Mouse (Mus musculus) embryonic facial prominence, embryonic 10.5 days (tissue): ENCODE measurements at regions not wholly inside any gene's neighbourhood (a gene's known extent, or its start where the extent isn't known, plus 50 kb on each side); places are given as distances from the start of the nearest gene placed in this dataset.

Experiments
- DNase-seq: peaks from one replicate; pipeline ENCODE4 v3.0.0-alpha.2; 2017; ENCODE audit warnings: low spot score
- H3K27ac ChIP-seq: fragments of 300-500 bp; sonication (generic); replicated peaks from 2 replicates; pipeline ENCODE4 v1.5.1; 2016; ENCODE audit warnings: mild to moderate bottlenecking
- H3K27me3 ChIP-seq: fragments of 300-500 bp; sonication (generic); replicated peaks from 2 replicates; pipeline ENCODE4 v1.6.1; 2016; ENCODE audit warnings: low read depth, mild to moderate bottlenecking; ENCODE audit not compliant: poor library complexity, severe bottlenecking
- H3K36me3 ChIP-seq: fragments of 300-500 bp; sonication (generic); replicated peaks from 2 replicates; pipeline ENCODE4 v1.6.1; 2016; ENCODE audit warnings: mild to moderate bottlenecking, moderate library complexity
- H3K4me1 ChIP-seq: fragments of 300-500 bp; sonication (generic); 2 replicates; pipeline ENCODE4 v1.6.1; 2016
- H3K4me3 ChIP-seq: fragments of 300-500 bp; sonication (generic); 2 replicates; pipeline ENCODE4 v1.5.1; 2016; ENCODE audit warnings: mild to moderate bottlenecking, moderate library complexity
- H3K9me3 ChIP-seq: fragments of 300-500 bp; sonication (generic); 2 replicates; pipeline ENCODE4 v1.6.1; 2016; ENCODE audit warnings: mild to moderate bottlenecking
- WGBS: fragments of 180-500 bp; shearing (Covaris S2); methylation state at CpG from one replicate; pipeline ENCODE4 v1.1.7; 2016; 5-methylcytosine and 5-hydroxymethylcytosine counted together

DNA sequence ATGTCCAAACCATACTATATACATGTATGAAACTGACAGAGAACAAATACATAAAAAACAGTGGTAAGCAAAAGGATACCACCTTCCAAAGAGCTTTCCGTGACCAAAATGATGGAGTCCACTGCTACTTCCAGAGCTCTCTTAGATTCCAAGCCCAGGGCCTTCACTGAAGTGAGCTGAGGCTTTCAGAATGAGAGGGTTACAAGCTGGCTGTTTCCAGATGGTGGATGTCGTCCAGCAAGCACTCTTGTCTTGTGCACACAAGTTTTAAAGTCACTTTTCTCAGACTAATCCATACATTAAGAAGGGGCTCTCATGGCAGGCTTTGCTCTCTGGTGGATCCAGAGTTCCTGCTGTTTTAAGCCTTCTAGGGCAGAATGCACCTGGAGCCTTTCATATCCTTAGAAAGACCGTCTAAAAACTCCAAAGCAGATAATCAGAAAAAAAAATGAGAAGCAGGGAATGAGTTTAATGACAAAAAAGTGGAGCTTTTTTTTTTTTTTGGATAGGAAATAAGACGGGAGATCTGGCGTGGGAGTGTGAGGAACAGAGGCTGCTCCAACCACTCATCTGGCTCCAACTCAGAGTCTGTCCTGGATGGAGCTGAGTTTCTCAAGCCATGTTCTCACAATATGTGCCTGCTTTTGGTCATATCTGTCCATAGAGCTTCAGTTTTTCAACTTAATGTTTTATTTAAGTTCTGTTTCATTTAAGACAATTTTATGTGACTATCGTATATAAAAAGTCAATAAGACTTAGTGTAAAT lies 281.9 kb upstream of the Mmadhc start:
- WGBS = 84% methylated on average over 6 of the region's 6 CpGs
- Histone ChIP-seq H3K27me3 (no peaks in the 10 kb centered on the region), H3K27ac (no peak overlapping the region), H3K9me3 (no peaks in the 10 kb centered on the region), H3K36me3 (no peaks in the 10 kb centered on the region), H3K4me3 (no peak overlapping the region), H3K4me1 (no peaks in the 10 kb centered on the region)
- DNase-seq = no peak

GRCm38 (mm10) chr2:50577736-50578135 lies 281.1 kb upstream of the Mmadhc start:
- Histone ChIP-seq H3K36me3 (no peaks in the 10 kb centered on the region), H3K4me3 (no peak overlapping the region), H3K4me1 (no peaks in the 10 kb centered on the region), H3K27ac (no peak overlapping the region), H3K27me3 (no peaks in the 10 kb centered on the region), H3K9me3 (no peaks in the 10 kb centered on the region)
- no peak for DNase-seq
- whole genome bisulfite sequencing = 90% methylated on average over 9 of the region's 9 CpGs

DNA sequence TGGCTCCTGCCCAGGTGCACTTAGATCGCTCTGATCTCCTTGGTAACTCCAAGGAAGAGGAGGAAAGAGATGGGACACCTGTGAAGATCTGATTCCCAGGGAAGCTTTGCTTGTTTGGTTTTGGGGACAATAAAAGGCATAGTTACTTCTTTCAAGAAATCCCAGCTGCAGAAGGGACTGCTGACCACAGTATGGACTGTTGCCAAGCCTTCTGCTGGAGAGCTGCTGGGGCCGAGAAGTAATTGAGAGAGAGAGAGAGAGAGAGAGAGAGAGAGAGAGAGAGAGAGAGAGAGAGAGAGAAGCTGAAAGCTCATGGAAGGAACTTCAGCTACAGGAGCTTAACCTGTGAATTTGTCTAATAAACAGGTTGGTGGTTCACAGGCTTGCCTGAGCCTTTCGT lies 276.9 kb upstream of the Mmadhc start:
- no peaks in the 10 kb centered on the region for H3K4me1 ChIP-seq
- no peak overlapping the region for H3K27ac ChIP-seq
- no peaks in the 10 kb centered on the region for H3K9me3 ChIP-seq
- H3K27me3 ChIP-seq = no peaks in the 10 kb centered on the region
- H3K4me3 ChIP-seq = no peak overlapping the region
- 82% methylated on average over 3 of the region's 3 CpGs for WGBS
- no peak for DNase-seq
- no peaks in the 10 kb centered on the region for H3K36me3 ChIP-seq

- H3K27me3 ChIP-seq = no peaks in the 10 kb centered on the region
- 77% methylated on average over 4 of the region's 4 CpGs for WGBS
- no peak overlapping the region for H3K27ac ChIP-seq
- H3K9me3 ChIP-seq = no peaks in the 10 kb centered on the region
- H3K4me1 ChIP-seq = no peaks in the 10 kb centered on the region
- no peak overlapping the region for H3K4me3 ChIP-seq
- H3K36me3 ChIP-seq = no peaks in the 10 kb centered on the region
- no peak for DNase-seq
Measured at GRCm38 (mm10) chr2:50571021-50571420, 274.4 kb upstream of the Mmadhc start.

DNA sequence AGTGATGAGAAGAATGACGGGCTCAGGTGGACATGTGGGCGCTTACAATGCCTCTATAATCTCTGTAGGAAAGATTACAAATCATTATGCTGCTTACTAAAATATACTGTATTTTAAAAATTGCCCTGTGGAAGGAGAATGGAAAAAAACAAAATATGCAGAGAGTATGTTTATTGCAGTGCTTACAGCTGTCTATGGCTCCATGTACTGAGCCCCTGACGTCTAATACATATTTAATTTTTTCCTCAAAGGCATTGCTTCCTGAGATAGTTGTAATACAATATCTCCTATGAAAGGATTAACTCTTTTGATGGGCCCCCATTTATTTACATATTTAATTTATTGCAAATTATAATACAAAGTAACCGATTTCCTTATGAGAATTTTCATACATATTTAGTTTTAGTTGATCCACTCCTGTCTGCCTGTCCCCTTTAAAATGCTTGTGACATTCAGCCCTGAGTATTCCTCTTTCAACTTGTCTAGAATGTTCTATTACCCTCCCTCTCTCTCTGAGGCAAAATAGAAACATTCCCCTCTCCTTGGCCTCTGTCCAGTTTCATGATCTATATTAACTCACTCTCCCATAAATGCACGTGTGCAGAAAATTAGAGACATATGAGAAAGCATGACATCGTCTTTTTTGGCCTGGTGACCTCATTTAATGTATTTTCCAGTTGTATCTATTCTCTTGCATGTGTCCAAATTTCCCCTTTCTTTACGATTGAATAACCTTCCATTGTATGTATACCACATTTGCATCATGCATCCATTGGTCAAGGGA lies 273.1 kb upstream of the Mmadhc start:
- H3K27ac ChIP-seq = no peak overlapping the region
- no peak for DNase-seq
- H3K9me3 ChIP-seq = no peaks in the 10 kb centered on the region
- no peaks in the 10 kb centered on the region for H3K27me3 ChIP-seq
- WGBS = 84% methylated on average over 7 of the region's 7 CpGs
- H3K4me3 ChIP-seq = no peak overlapping the region
- H3K4me1 ChIP-seq = no peaks in the 10 kb centered on the region
- no peaks in the 10 kb centered on the region for H3K36me3 ChIP-seq

DNA sequence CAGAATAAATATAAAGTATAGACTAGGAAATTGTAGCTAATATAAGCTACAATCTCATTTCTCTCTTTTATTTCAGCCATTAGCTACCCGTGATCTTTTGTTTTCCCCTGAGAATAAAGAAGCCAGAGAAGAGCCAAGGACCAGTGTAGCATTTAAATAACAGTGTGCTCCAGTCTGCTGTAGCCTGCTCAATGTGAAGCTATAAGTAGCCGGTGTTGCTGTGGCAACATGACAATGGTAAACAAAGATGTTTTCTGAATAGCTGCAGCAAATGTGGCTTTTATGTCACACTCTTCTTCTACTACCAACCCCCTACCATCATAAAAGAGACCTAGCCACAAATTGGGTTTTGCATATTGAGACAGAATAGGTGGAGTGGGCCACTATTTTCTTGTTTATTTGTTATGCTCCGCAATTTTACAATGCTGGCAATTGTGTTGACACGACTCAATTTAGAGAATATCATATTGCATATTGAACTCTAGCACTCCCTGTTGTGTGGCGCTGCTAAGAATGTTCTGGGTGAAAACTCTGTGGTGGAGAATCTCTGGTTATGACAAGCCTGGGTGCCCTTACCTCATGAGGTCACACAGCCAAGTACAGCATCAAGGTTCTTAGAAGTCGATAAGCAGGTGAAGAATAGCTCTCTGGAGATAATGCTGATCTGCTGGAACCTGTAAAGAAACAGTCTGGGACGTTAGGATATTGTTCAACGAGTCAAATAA lies 272.3 kb upstream of the Mmadhc start:
- Histone ChIP-seq H3K4me1 (no peaks in the 10 kb centered on the region), H3K27ac (no peak overlapping the region), H3K9me3 (no peaks in the 10 kb centered on the region), H3K36me3 (no peaks in the 10 kb centered on the region), H3K27me3 (no peaks in the 10 kb centered on the region), H3K4me3 (no peak overlapping the region)
- no peak for DNase-seq
- WGBS = 78% methylated on average over 8 of the region's 8 CpGs

- no peak for DNase-seq
- Histone ChIP-seq H3K4me3 (no peak overlapping the region), H3K36me3 (no peaks in the 10 kb centered on the region), H3K9me3 (no peaks in the 10 kb centered on the region), H3K27ac (no peak overlapping the region), H3K4me1 (no peaks in the 10 kb centered on the region), H3K27me3 (no peaks in the 10 kb centered on the region)
- 83% methylated on average over 1 of the region's 1 CpGs for WGBS
Measured at GRCm38 (mm10) chr2:50567542-50567941, 270.9 kb upstream of the Mmadhc start.

DNA sequence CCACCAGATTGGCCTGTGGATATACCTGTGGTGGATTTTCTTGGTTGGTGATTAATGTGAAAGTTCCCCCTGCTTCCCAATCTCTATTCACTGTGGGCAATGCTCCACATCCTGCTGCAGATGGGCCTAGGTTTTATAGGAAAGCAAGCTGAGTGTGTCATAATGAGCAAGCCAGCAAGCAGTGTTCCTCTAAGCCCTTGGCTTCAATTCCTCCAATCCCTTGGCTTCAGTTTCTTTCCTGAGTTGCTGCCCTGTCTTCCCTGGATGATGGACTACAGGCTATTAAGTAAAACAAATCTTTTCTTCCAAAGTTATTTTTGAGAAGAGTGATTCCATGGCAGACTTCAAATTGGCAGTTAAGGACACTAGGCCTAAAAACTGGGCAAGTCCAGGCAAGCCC lies 257.4 kb upstream of the Mmadhc start:
- Histone ChIP-seq H3K36me3 (no peaks in the 10 kb centered on the region), H3K9me3 (no peaks in the 10 kb centered on the region), H3K4me3 (no peak overlapping the region), H3K27ac (no peak overlapping the region), H3K27me3 (no peaks in the 10 kb centered on the region), H3K4me1 (no peaks in the 10 kb centered on the region; the same call in 1 of the 2 replicates)
- DNase-seq = no peak

- Histone ChIP-seq H3K36me3 (no peaks in the 10 kb centered on the region), H3K27me3 (no peaks in the 10 kb centered on the region), H3K4me3 (no peak overlapping the region), H3K27ac (no peak overlapping the region), H3K4me1 (peaks cover 2% of the 10 kb centered on the region; the same call in 1 of the 2 replicates), H3K9me3 (no peaks in the 10 kb centered on the region)
- DNase-seq = no peak
- 86% methylated on average over 2 of the region's 2 CpGs for WGBS
Measured at GRCm38 (mm10) chr2:50552437-50552836, 255.8 kb upstream of the Mmadhc start.

DNA sequence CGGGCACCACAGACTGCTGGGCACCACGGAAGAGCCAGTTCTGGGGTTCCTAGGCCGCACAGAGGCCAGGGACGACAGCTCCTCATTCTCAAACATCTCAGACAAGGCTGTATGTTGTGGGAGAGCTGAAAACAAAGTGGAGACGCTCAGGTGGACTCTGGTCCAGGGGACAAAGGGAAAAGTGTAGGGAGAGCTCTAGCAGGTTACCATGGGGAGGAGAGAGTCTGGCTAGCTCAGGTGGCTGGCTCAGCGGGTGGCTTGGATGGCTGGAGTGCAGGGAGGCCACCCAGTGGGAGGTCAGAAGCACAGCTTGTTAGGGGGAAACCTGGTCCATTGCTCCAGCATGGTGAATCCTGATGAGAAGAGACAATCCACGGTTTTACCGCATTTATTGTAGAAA lies 253.3 kb upstream of the Mmadhc start:
- DNase-seq = no peak
- no peaks in the 10 kb centered on the region for H3K27me3 ChIP-seq
- no peak overlapping the region for H3K4me3 ChIP-seq
- H3K27ac ChIP-seq = no peak overlapping the region; the same call in 1 of the 2 replicates
- 72% methylated on average over 8 of the region's 8 CpGs for WGBS
- H3K36me3 ChIP-seq = no peaks in the 10 kb centered on the region
- H3K4me1 ChIP-seq = peaks cover 2% of the 10 kb centered on the region; the same call in 1 of the 2 replicates
- H3K9me3 ChIP-seq = no peaks in the 10 kb centered on the region

DNA sequence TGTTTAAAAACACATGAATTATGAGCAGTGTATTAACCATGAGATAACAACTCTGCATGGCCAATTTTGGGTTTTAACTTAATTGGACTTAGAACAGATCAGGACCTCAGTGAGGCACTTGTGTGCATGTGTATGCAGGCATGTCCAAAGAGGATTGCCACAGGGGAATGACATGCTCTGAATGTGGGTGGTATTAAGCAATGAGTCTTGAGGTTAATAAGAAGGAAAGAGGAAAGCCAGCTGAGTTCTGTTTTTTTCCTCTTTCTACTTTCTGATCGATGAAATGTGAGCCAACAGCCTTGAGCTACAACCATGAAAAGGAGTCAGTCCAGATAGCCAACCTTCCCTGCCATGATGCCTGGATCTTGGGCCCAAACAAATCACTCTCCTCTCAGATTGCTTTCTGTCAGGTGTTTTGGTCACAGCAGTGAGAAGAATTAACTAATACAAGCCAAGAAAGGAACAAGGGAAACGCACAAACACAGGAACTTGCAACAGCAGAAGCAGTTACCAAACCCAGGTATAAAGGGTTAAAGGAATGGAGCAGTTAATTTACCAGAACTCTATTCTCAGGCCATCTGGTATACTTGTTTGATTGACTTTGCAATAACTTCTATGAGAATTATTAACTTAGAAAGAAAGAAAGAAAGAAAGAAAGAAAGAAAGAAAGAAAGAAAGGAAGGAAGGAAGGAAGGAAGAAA lies 243.3 kb upstream of the Mmadhc start:
- 87% methylated on average over 2 of the region's 2 CpGs for WGBS
- Histone ChIP-seq H3K27me3 (no peaks in the 10 kb centered on the region), H3K36me3 (no peaks in the 10 kb centered on the region), H3K27ac (no peak overlapping the region), H3K4me1 (peaks cover 4% of the 10 kb centered on the region; the same call in 1 of the 2 replicates), H3K9me3 (no peaks in the 10 kb centered on the region), H3K4me3 (no peak overlapping the region)
- DNase-seq = no peak

GRCm38 (mm10) chr2:50538068-50538467 lies 241.5 kb upstream of the Mmadhc start:
- WGBS = 80% methylated on average over 5 of the region's 5 CpGs
- Histone ChIP-seq H3K36me3 (no peaks in the 10 kb centered on the region), H3K4me3 (no peak overlapping the region), H3K27me3 (no peaks in the 10 kb centered on the region), H3K9me3 (no peaks in the 10 kb centered on the region), H3K4me1 (peaks cover 4% of the 10 kb centered on the region; the same call in 1 of the 2 replicates), H3K27ac (no peak overlapping the region)
- no peak for DNase-seq
